In genomic region chr17:70846111-70846644, GRCm38 (mm10) we compare ENCODE assay signal across 12 mouse cellular contexts. TPM values are rescaled to one million over a fixed set of nuclear protein-coding genes. Genes with fewer than 3 reads are reported as not detected.
DNase-seq lines count a peak whose midpoint lies in the region; ATAC-seq and TF ChIP-seq lines count a peak whose summit lies in the region.
"Had no signal": no experiment of that assay in that cellular context is flagged by ENCODE, and none has a peak within 500 bp of the region (broad histone marks: within the 10 kb centered on the region; RNA-seq: fewer than 3 reads in every experiment).

No protein-coding gene starts in this region.

- no peak for ATAC-seq in kidney, embryonic 16.5 days (ENCODE audit: low FRiP score, low TSS enrichment)
- ATAC-seq in forebrain, embryonic 13.5 days, result no peak
- ATAC-seq in forebrain, postnatal 0 days, result no peak

- DNase-seq in kidney, adult 11 months, result peak; percentile 19
- DNase-seq in kidney, postnatal 25 days, result no peak
- DNase-seq in 416B (ENCODE audit: low read depth) (peak; percentile 84), R1 (ENCODE audit: low read depth, low spot score) (peak; percentile 3)
- no peak for DNase-seq in right cerebral cortex, postnatal 36 days (ENCODE audit: low spot score in 2 of 2)
- DNase-seq in forebrain, postnatal 0 days, result no peak
- DNase-seq: cerebellum, adult 2 months; layer of hippocampus, adult 9-11 months had no signal

- no peak overlapping the region for H3K9ac ChIP-seq in kidney, embryonic 16.5 days (replicated peaks; ENCODE audit: low read length)
- H3K9ac ChIP-seq in forebrain, embryonic 13.5 days, result no peak overlapping the region
- no peak overlapping the region for H3K9ac ChIP-seq in forebrain, postnatal 0 days
- H3K9ac ChIP-seq: heart, embryonic 15.5 days; neural tube, embryonic 13.5 days had no signal

- H3K4me3 ChIP-seq in kidney, embryonic 16.5 days (ENCODE audit: low read length), result no peak overlapping the region
- H3K4me3 ChIP-seq in forebrain, embryonic 13.5 days, result no peak overlapping the region
- H3K4me3 ChIP-seq in forebrain, postnatal 0 days (ENCODE audit: low read depth, low read length), result no peak overlapping the region
- H3K4me3 ChIP-seq: heart, embryonic 15.5 days; neural tube, embryonic 13.5 days had no signal

- H3K9me3 ChIP-seq in kidney, embryonic 16.5 days (ENCODE audit: low read length), result no peaks in the 10 kb centered on the region
- H3K9me3 ChIP-seq in forebrain, embryonic 13.5 days (replicated peaks), result no peaks in the 10 kb centered on the region
- H3K9me3 ChIP-seq in forebrain, postnatal 0 days (ENCODE audit: low read length), result no peaks in the 10 kb centered on the region
- H3K9me3 ChIP-seq: heart, embryonic 15.5 days; neural tube, embryonic 13.5 days had no signal

- peaks cover 32% of the 10 kb centered on the region for H3K36me3 ChIP-seq in kidney, embryonic 16.5 days (ENCODE audit: insufficient read depth, low read length)
- H3K36me3 ChIP-seq in forebrain, embryonic 13.5 days (ENCODE audit: poor library complexity, severe bottlenecking), result peaks cover 12% of the 10 kb centered on the region
- H3K36me3 ChIP-seq in forebrain, postnatal 0 days (ENCODE audit: insufficient read depth), result no peaks in the 10 kb centered on the region

- TF ChIP-seq CTCF in forebrain, postnatal 0 days (IDR thresholded peaks at IDR 0.05; ENCODE audit: low read depth), result no peak

- peak overlapping the region; percentile 5; the same call in 1 of the 2 replicates for H3K4me2 ChIP-seq in kidney, embryonic 16.5 days (replicated peaks; ENCODE audit: low read depth, low read length)
- H3K4me2 ChIP-seq in forebrain, embryonic 13.5 days, result no peak overlapping the region
- no peak overlapping the region for H3K4me2 ChIP-seq in forebrain, postnatal 0 days (ENCODE audit: low read depth)
- H3K4me2 ChIP-seq: heart, embryonic 15.5 days had no signal

- H3K27me3 ChIP-seq in kidney, embryonic 16.5 days (ENCODE audit: insufficient read depth, low read length), result no peaks in the 10 kb centered on the region
- H3K27me3 ChIP-seq in forebrain, embryonic 13.5 days, result peaks cover 20% of the 10 kb centered on the region
- peaks cover 14% of the 10 kb centered on the region for H3K27me3 ChIP-seq in forebrain, postnatal 0 days (ENCODE audit: insufficient read depth, low read length)
- H3K27me3 ChIP-seq: heart, embryonic 15.5 days had no signal

- peaks cover 46% of the 10 kb centered on the region for H3K4me1 ChIP-seq in kidney, embryonic 16.5 days (ENCODE audit: insufficient read depth, low read length)
- peaks cover 60% of the 10 kb centered on the region for H3K4me1 ChIP-seq in forebrain, embryonic 13.5 days
- 0 out of 2 replicates have a peak, but pooled peaks cover 8% of the 10 kb centered on the region for H3K4me1 ChIP-seq in forebrain, postnatal 0 days (ENCODE audit: insufficient read depth)

- 55% methylated on average over 8 of the region's 8 CpGs for WGBS in kidney, embryonic 16.5 days
- WGBS in forebrain, embryonic 13.5 days, result 83% methylated on average over 8 of the region's 8 CpGs
- 77% methylated on average over 8 of the region's 8 CpGs for WGBS in forebrain, postnatal 0 days

- H3K27ac ChIP-seq in kidney, embryonic 16.5 days (ENCODE audit: low read length), result peak overlapping the region; percentile 70
- H3K27ac ChIP-seq in forebrain, embryonic 13.5 days, result no peak overlapping the region
- H3K27ac ChIP-seq in forebrain, postnatal 0 days (ENCODE audit: low read depth, low read length), result no peak overlapping the region
- H3K27ac ChIP-seq: heart, embryonic 15.5 days; neural tube, embryonic 13.5 days had no signal

RNA-seq across cellular contexts. Expression of gene Tgif1, which starts 7.2 kb away (rescaled TPM):
- 90.4 and 93.7 TPM in 2 replicates for polyA plus RNA-seq in kidney, embryonic 16.5 days (2015; fragmentation: Nextera tagmentation; extraction: Ambion mirVana)
- polyA plus RNA-seq in forebrain, embryonic 13.5 days (2015; fragmentation: Nextera tagmentation; extraction: Ambion mirVana), result 24.0 and 33.0 TPM in 2 replicates
- 3.0 and 3.5 TPM in 2 replicates for total RNA-seq in forebrain, postnatal 0 days (2014; rRNA removed)
- polyA plus RNA-seq in forebrain, postnatal 0 days (2015; fragmentation: Nextera tagmentation; extraction: Ambion mirVana), result 4.4 and 5.2 TPM in 2 replicates

Comparison
In these comparisons a context has a peak if more than half of its experiments do, and no peak if none do; other contexts are left out.
1. DNase-seq: peak in kidney, adult 11 months (single experiment), 416B (single experiment) and R1 (single experiment); none in kidney, postnatal 25 days (0 of 2), right cerebral cortex, postnatal 36 days (0 of 2) and forebrain, postnatal 0 days (single experiment).